Mouse (Mus musculus): ENCODE results near the gene Fam102a. TPM values are rescaled to one million over a fixed set of nuclear protein-coding genes. Genes with fewer than 3 reads are reported as not detected.

The Fam102a gene
- total and polyA plus RNA-seq, 2 experiments from 2014 or later = 7.2 to 24.4 TPM

GRCm38 (mm10) chr2:32617109-32617508, 82.0 kb downstream of the Fam102a start:
- ATAC-seq (ENCODE audit: low FRiP score) (no peak), DNase-seq (ENCODE audit: low spot score) (no peak)
- no peak overlapping the region for H3K4me3 ChIP-seq (ENCODE audit: low read depth, low read length)
- no peaks in the 10 kb centered on the region for H3K27me3 ChIP-seq (ENCODE audit: insufficient read depth, low read length)
- 88% methylated on average over 1 of the region's 1 CpGs for WGBS
- TF ChIP-seq CTCF (IDR thresholded peaks at IDR 0.05) = no peak
- H3K27ac ChIP-seq (ENCODE audit: low read depth, low read length) = no peak overlapping the region
- H3K9me3 ChIP-seq (ENCODE audit: low read length) = no peaks in the 10 kb centered on the region
- no peak overlapping the region for H3K4me2 ChIP-seq (ENCODE audit: low read depth, low read length, poor library complexity, severe bottlenecking)
- H3K36me3 ChIP-seq (ENCODE audit: insufficient read depth, low read length) = peaks cover 5% of the 10 kb centered on the region
- H3K4me1 ChIP-seq (ENCODE audit: insufficient read depth, low read length) = no peaks in the 10 kb centered on the region
- no peak overlapping the region for H3K9ac ChIP-seq (replicated peaks; ENCODE audit: low read length, poor library complexity, severe bottlenecking)

GRCm38 (mm10) chr2:32617601-32618000, 82.5 kb downstream of the Fam102a start:
- 91% methylated on average over 4 of the region's 4 CpGs for WGBS
- Histone ChIP-seq H3K9me3 (ENCODE audit: low read length) (no peaks in the 10 kb centered on the region), H3K4me2 (ENCODE audit: low read depth, low read length, poor library complexity, severe bottlenecking) (no peak overlapping the region), H3K36me3 (ENCODE audit: insufficient read depth, low read length) (peaks cover 5% of the 10 kb centered on the region), H3K9ac (replicated peaks; ENCODE audit: low read length, poor library complexity, severe bottlenecking) (no peak overlapping the region), H3K4me3 (ENCODE audit: low read depth, low read length) (no peak overlapping the region), H3K4me1 (ENCODE audit: insufficient read depth, low read length) (no peaks in the 10 kb centered on the region), H3K27me3 (ENCODE audit: insufficient read depth, low read length) (no peaks in the 10 kb centered on the region), H3K27ac (ENCODE audit: low read depth, low read length) (no peak overlapping the region)
- ATAC-seq (ENCODE audit: low FRiP score) (no peak), DNase-seq (ENCODE audit: low spot score) (no peak)
- peak; percentile 64 for TF ChIP-seq CTCF (IDR thresholded peaks at IDR 0.05)

GRCm38 (mm10) chr2:32618051-32618450, 82.9 kb downstream of the Fam102a start:
- peak; percentile 43 for DNase-seq (ENCODE audit: low spot score)
- H3K4me2 ChIP-seq (ENCODE audit: low read depth, low read length, poor library complexity, severe bottlenecking) = no peak overlapping the region
- WGBS = 34% methylated on average over 9 of the region's 9 CpGs
- no peak overlapping the region for H3K9ac ChIP-seq (replicated peaks; ENCODE audit: low read length, poor library complexity, severe bottlenecking)
- H3K9me3 ChIP-seq (ENCODE audit: low read length) = no peaks in the 10 kb centered on the region
- no peaks in the 10 kb centered on the region for H3K4me1 ChIP-seq (ENCODE audit: insufficient read depth, low read length)
- no peak overlapping the region for H3K4me3 ChIP-seq (ENCODE audit: low read depth, low read length)
- TF ChIP-seq CTCF (IDR thresholded peaks at IDR 0.05) = no peak
- no peak overlapping the region for H3K27ac ChIP-seq (ENCODE audit: low read depth, low read length)
- H3K36me3 ChIP-seq (ENCODE audit: insufficient read depth, low read length) = peaks cover 5% of the 10 kb centered on the region
- no peaks in the 10 kb centered on the region for H3K27me3 ChIP-seq (ENCODE audit: insufficient read depth, low read length)
- ATAC-seq (ENCODE audit: low FRiP score) = no peak

Other genes with a start within 250 kb of the Fam102a start
- 57.4 and 68.8 TPM in 2 replicates for gene Golga2, start 247.9 kb upstream of the Fam102a start, total RNA-seq (2014; rRNA removed)
- 27.7 and 30.1 TPM in 2 replicates for gene Golga2, start 247.9 kb upstream of the Fam102a start, polyA plus RNA-seq (2015; fragmentation: Nextera tagmentation; extraction: Ambion mirVana)
- gene Swi5, start 247.3 kb upstream of the Fam102a start, total RNA-seq (2014; rRNA removed) = 292 and 375 TPM in 2 replicates
- 463 and 486 TPM in 2 replicates for gene Swi5, start 247.3 kb upstream of the Fam102a start, polyA plus RNA-seq (2015; fragmentation: Nextera tagmentation; extraction: Ambion mirVana)
- gene Ciz1, start 183.0 kb upstream of the Fam102a start, total RNA-seq (2014; rRNA removed) = 63.7 and 81.8 TPM in 2 replicates
- gene Ciz1, start 183.0 kb upstream of the Fam102a start, polyA plus RNA-seq (2015; fragmentation: Nextera tagmentation; extraction: Ambion mirVana) = 47.3 and 48.8 TPM in 2 replicates
- gene Dnm1, start 182.0 kb upstream of the Fam102a start, total RNA-seq (2014; rRNA removed) = 170 and 186 TPM in 2 replicates
- 105 and 107 TPM in 2 replicates for gene Dnm1, start 182.0 kb upstream of the Fam102a start, polyA plus RNA-seq (2015; fragmentation: Nextera tagmentation; extraction: Ambion mirVana)
- gene 1110008P14Rik, start 153.4 kb upstream of the Fam102a start, total RNA-seq (2014; rRNA removed) = 336 and 450 TPM in 2 replicates
- 198 and 224 TPM in 2 replicates for gene 1110008P14Rik, start 153.4 kb upstream of the Fam102a start, polyA plus RNA-seq (2015; fragmentation: Nextera tagmentation; extraction: Ambion mirVana)
- gene Lcn2, start 147.1 kb upstream of the Fam102a start, total RNA-seq (2014; rRNA removed) = 0.57 TPM in 1 of 2 replicates, not detected in the other
- 0.35 and 0.44 TPM in 2 replicates for gene Lcn2, start 147.1 kb upstream of the Fam102a start, polyA plus RNA-seq (2015; fragmentation: Nextera tagmentation; extraction: Ambion mirVana)
- 33.3 and 41.1 TPM in 2 replicates for gene Ptges2, start 139.4 kb upstream of the Fam102a start, total RNA-seq (2014; rRNA removed)
- 56.2 and 62.3 TPM in 2 replicates for gene Ptges2, start 139.4 kb upstream of the Fam102a start, polyA plus RNA-seq (2015; fragmentation: Nextera tagmentation; extraction: Ambion mirVana)
- 2.4 and 3.2 TPM in 2 replicates for gene Naif1, start 84.9 kb upstream of the Fam102a start, total RNA-seq (2014; rRNA removed)
- gene Naif1, start 84.9 kb upstream of the Fam102a start, polyA plus RNA-seq (2015; fragmentation: Nextera tagmentation; extraction: Ambion mirVana) = 3.0 and 3.2 TPM in 2 replicates
- gene Slc25a25, start 83.9 kb upstream of the Fam102a start, total RNA-seq (2014; rRNA removed) = 60.6 and 69.2 TPM in 2 replicates
- gene Slc25a25, start 83.9 kb upstream of the Fam102a start, polyA plus RNA-seq (2015; fragmentation: Nextera tagmentation; extraction: Ambion mirVana) = 52.0 and 53.4 TPM in 2 replicates
- 70.0 and 73.3 TPM in 2 replicates for gene Dpm2, start 35.5 kb downstream of the Fam102a start, total RNA-seq (2014; rRNA removed)
- gene Dpm2, start 35.5 kb downstream of the Fam102a start, polyA plus RNA-seq (2015; fragmentation: Nextera tagmentation; extraction: Ambion mirVana) = 135 and 143 TPM in 2 replicates
- 19.3 and 20.0 TPM in 2 replicates for gene Pip5kl1, start 39.5 kb downstream of the Fam102a start, total RNA-seq (2014; rRNA removed)
- 16.5 and 26.5 TPM in 2 replicates for gene Pip5kl1, start 39.5 kb downstream of the Fam102a start, polyA plus RNA-seq (2015; fragmentation: Nextera tagmentation; extraction: Ambion mirVana)
- gene 9430097D07Rik, start 40.4 kb downstream of the Fam102a start, total RNA-seq (2014; rRNA removed) = 0.16 and 0.33 TPM in 2 replicates
- 0.69 and 0.82 TPM in 2 replicates for gene 9430097D07Rik, start 40.4 kb downstream of the Fam102a start, polyA plus RNA-seq (2015; fragmentation: Nextera tagmentation; extraction: Ambion mirVana)
- 50.9 and 51.1 TPM in 2 replicates for gene St6galnac4, start 51.8 kb downstream of the Fam102a start, total RNA-seq (2014; rRNA removed)
- gene St6galnac4, start 51.8 kb downstream of the Fam102a start, polyA plus RNA-seq (2015; fragmentation: Nextera tagmentation; extraction: Ambion mirVana) = 38.0 and 38.6 TPM in 2 replicates
- 113 and 166 TPM in 2 replicates for gene St6galnac6, start 64.4 kb downstream of the Fam102a start, total RNA-seq (2014; rRNA removed)
- 42.1 and 45.2 TPM in 2 replicates for gene St6galnac6, start 64.4 kb downstream of the Fam102a start, polyA plus RNA-seq (2015; fragmentation: Nextera tagmentation; extraction: Ambion mirVana)
- gene Ak1, start 86.4 kb downstream of the Fam102a start, total RNA-seq (2014; rRNA removed) = 99.6 and 107 TPM in 2 replicates
- gene Ak1, start 86.4 kb downstream of the Fam102a start, polyA plus RNA-seq (2015; fragmentation: Nextera tagmentation; extraction: Ambion mirVana) = 114 and 133 TPM in 2 replicates
- 16.7 and 20.0 TPM in 2 replicates for gene Eng, start 111.3 kb downstream of the Fam102a start, total RNA-seq (2014; rRNA removed)
- 20.3 and 21.3 TPM in 2 replicates for gene Eng, start 111.3 kb downstream of the Fam102a start, polyA plus RNA-seq (2015; fragmentation: Nextera tagmentation; extraction: Ambion mirVana)
- gene Fpgs, start 168.8 kb downstream of the Fam102a start, total RNA-seq (2014; rRNA removed) = 24.6 and 25.9 TPM in 2 replicates
- 25.1 and 29.6 TPM in 2 replicates for gene Fpgs, start 168.8 kb downstream of the Fam102a start, polyA plus RNA-seq (2015; fragmentation: Nextera tagmentation; extraction: Ambion mirVana)
- gene Cdk9, start 177.7 kb downstream of the Fam102a start, total RNA-seq (2014; rRNA removed) = 88.1 and 92.4 TPM in 2 replicates
- 58.2 and 59.4 TPM in 2 replicates for gene Cdk9, start 177.7 kb downstream of the Fam102a start, polyA plus RNA-seq (2015; fragmentation: Nextera tagmentation; extraction: Ambion mirVana)
- gene Sh2d3c, start 185.7 kb downstream of the Fam102a start, total RNA-seq (2014; rRNA removed) = 43.7 and 46.2 TPM in 2 replicates
- gene Sh2d3c, start 185.7 kb downstream of the Fam102a start, polyA plus RNA-seq (2015; fragmentation: Nextera tagmentation; extraction: Ambion mirVana) = 54.4 and 54.6 TPM in 2 replicates
- gene 6330409D20Rik, start 205.7 kb downstream of the Fam102a start, total RNA-seq (2014; rRNA removed) = 2.5 and 3.8 TPM in 2 replicates
- 3.7 and 4.0 TPM in 2 replicates for gene 6330409D20Rik, start 205.7 kb downstream of the Fam102a start, polyA plus RNA-seq (2015; fragmentation: Nextera tagmentation; extraction: Ambion mirVana)
- gene Tor2a, start 221.9 kb downstream of the Fam102a start, total RNA-seq (2014; rRNA removed) = 43.8 and 72.8 TPM in 2 replicates
- gene Tor2a, start 221.9 kb downstream of the Fam102a start, polyA plus RNA-seq (2015; fragmentation: Nextera tagmentation; extraction: Ambion mirVana) = 42.0 and 44.9 TPM in 2 replicates
- 0.90 and 3.2 TPM in 2 replicates for gene Ttc16, start 240.3 kb downstream of the Fam102a start, total RNA-seq (2014; rRNA removed)
- 0.32 and 0.44 TPM in 2 replicates for gene Ttc16, start 240.3 kb downstream of the Fam102a start, polyA plus RNA-seq (2015; fragmentation: Nextera tagmentation; extraction: Ambion mirVana)
- gene Ptrh1, start 240.5 kb downstream of the Fam102a start, total RNA-seq (2014; rRNA removed) = 2.1 and 2.7 TPM in 2 replicates
- gene Ptrh1, start 240.5 kb downstream of the Fam102a start, polyA plus RNA-seq (2015; fragmentation: Nextera tagmentation; extraction: Ambion mirVana) = 3.8 and 3.9 TPM in 2 replicates
- gene Cfap157, start 249.1 kb downstream of the Fam102a start, total RNA-seq (2014; rRNA removed) = 0.19 and 1.4 TPM in 2 replicates
- 0.48 and 1.1 TPM in 2 replicates for gene Cfap157, start 249.1 kb downstream of the Fam102a start, polyA plus RNA-seq (2015; fragmentation: Nextera tagmentation; extraction: Ambion mirVana)